Mouse (Mus musculus): ENCODE results near the gene Gpc4.

DNA sequence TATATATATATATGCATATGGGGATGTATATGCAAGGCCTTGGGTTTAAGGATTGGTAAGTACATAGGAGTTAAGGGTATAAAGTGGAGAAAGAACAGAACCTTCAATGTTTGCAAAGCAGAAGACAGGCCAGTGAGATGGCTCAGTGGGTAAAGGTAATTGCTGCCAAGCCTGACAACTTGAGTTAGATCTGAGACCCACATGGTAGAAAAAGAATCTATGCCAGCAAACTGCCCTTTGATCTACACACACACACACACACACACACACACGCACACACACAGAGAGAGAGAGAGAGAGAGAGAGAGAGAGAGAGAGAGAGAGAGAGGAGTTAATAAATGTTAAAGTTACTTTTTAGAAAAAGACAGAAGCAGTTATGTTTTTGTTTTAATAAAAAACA is 56.1 kb downstream of the Gpc4 start:
- TF ChIP-seq CTCF (conservative IDR thresholded peaks at IDR 0.05; ENCODE audit: low read length) (no peak), NANOG (IDR thresholded peaks at IDR 0.05; ENCODE audit: borderline replicate concordance, low read length) (no peak), POU5F1 (IDR thresholded peaks at IDR 0.05; ENCODE audit: borderline replicate concordance, low read length) (no peak)
